Mouse (Mus musculus) hematopoietic stem cell, adult 5-6 weeks (primary cell): ENCODE results near the gene Foxp2. TPM values are rescaled to one million over a fixed set of nuclear protein-coding genes. Genes with fewer than 3 reads are reported as not detected.

ENCODE experiments used
- ATAC-seq, 2 experiments: fragments of 125-278 bp in 1 of 2; replicated peaks in 1 of 2; 2 replicates each; pipeline ENCODE4 v1.8.0; 2016 to 2017; ENCODE audit warnings: inconsistent platforms in 2 of 2, mild to moderate bottlenecking in 2 of 2, moderate number of reproducible peaks in 2 of 2, low read depth in 1 of 2, moderate TSS enrichment in 1 of 2; ENCODE audit not compliant: low FRiP score in 2 of 2, poor library complexity in 2 of 2, severe bottlenecking in 2 of 2, insufficient read depth in 1 of 2, low TSS enrichment in 1 of 2
- total RNA-seq: library from RNA; stranded (forward); fragments of 172-1452, 232-1000 nt; gene quantifications from 2 replicates; pipeline ENCODE4 v1.2.3, GENCODE M21; 2017

The Foxp2 gene
- total RNA-seq, 1 experiment from 2014 or later: not detected

DNA sequence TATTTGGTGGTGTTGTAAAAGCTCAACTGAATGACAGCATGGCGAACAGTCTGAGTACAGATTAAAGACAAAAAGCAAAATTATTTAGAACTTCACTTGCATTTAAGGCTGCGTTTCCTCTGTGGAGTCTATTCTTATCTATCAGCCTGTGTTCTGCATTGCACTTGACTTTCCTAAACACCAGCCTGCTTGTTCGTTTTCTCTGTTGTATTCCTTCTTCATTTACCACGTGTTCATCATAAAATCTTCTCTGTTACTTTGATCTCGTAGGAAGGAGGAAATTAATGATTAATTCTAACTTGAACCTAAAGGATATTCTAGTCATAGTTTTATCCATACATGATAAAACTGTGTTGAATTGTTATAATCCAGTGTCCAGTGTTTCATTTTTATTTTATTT, 392.9 kb downstream of the Foxp2 start:
- no peak for ATAC-seq

DNA sequence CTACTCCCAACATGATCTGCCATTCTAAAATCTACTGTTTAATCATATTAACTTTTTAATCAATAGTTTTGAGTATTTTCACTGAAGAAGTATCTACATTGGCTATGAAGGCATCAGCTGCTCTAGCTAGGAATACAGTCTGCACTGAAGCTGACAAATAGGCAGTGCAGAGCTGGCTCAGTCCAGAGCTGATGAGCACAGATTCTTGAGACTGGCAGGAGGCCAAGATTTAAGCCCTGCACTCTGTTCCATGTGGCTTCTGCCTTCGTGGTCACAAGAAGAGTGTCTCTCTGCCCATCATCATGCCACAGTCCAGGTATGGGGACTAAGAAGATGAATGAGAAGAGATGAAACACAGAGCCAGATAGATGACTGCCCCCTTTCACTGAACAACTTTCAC, 398.1 kb downstream of the Foxp2 start:
- ATAC-seq: no peak

DNA sequence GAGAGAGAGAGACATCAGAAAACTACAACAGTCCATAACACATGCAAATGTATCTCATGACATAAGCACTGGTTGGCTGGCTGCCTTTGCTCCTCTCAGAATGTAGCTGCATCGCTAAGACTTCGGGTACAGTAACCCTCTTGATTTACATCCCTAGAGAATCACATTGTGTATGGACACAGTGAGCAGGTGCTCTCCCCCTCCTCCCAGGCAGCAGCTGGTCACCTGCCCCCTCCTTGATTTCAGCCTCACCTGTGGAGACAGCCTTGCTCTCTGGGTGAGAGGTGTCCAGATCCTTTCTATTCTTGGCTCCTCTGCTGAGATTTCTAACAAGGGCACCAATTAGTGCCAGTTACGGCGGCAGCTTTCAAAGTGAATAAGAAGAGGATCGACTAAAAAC, 409.5 kb downstream of the Foxp2 start:
- ATAC-seq: no peak

DNA sequence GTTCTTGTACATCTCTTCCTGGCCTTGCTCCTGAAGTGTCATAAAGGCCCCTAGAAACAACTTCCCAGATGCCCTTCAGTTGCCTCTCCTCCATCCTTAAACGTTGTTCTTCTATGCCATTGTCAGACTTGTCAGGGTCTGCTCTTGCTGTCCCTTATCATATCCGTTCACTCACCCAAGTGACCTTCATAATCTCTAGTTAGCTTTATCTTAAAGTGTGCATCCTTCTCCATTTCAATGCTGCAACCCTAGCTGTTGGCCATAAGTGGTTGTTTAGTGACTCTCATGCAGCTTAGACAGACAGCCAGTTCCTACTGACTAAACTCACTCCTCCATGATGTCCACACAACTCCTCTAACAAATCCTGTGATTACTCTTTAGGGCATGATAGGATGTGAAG, 415.8 kb downstream of the Foxp2 start:
- ATAC-seq: no peak

DNA sequence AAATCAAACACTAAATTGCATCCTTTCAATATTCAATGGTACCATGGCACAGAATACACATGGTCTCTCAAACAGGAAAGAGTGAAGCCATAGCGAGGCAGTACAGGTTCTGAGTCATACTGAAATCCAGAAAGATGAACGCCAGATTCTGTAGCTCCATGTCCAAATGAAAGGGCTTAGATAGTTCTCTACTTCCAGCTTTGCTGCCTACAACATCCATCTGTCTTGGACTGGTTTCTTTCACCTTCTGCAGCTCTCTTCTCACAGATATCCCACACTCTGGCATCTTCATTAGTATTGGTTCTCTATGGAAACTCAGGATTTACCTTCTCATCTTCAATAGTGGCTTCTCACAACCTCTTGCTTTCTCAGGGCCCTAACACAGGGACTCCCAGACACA, 417.2 kb downstream of the Foxp2 start:
- ATAC-seq: no peak

DNA sequence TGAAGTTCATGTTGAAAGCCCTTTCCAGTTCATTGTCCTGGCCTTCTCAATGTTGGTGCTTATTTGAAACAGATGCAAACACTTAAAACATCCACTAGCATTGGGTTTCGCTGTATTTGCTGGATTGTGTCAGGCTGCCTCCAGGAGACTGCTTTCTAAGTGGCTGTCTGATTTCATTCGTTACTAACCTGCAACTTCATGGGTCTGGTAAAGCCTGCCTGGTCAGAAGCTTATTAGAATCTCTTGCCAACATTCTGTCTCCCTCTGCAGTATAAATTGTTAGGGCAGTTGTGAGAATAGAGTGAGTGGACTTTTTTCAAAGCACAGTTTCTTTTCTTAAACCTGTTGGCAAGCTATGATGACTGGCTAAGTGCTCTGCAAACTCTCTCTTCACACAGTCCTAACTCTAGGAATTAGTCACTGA, 420.4 kb downstream of the Foxp2 start:
- ATAC-seq: no peak

DNA sequence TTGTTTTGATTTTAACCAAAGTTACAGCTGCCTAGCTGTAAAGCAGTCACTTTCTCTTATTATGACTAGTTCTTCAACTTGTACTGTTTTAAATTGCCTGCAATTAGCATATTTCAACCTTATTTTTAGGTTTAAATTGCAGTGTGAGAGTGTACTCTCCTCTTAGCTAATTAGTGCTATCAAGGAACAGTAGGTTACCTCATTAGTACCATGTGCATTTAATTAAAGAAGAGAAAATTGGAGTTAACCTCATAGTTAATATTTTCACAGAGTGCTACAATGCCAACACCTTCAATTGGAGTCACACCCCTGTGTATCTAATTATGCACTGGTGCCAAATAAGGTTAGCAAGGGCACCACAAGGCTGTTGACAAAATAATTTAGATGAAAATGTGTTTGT, 421.9 kb downstream of the Foxp2 start:
- no peak for ATAC-seq

DNA sequence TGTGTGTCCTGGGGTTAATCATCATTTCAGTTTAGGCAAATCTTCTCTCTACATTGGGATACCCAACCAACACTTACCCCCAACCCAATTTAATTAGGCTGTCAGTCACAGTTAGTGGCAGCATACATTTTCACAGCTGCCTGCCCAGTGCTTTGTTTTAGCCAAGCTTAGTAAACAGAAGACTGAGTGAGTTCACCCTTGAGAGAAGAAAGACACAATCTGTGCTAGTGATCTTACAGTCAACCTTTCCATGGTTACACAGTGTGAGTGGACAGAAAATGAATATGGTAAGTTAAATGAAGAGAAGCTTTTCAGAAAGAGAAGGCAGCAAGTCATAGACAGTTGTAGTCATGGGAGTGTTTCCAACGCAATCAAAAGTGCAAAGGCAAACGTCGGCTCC, 446.6 kb downstream of the Foxp2 start:
- no peak for ATAC-seq

DNA sequence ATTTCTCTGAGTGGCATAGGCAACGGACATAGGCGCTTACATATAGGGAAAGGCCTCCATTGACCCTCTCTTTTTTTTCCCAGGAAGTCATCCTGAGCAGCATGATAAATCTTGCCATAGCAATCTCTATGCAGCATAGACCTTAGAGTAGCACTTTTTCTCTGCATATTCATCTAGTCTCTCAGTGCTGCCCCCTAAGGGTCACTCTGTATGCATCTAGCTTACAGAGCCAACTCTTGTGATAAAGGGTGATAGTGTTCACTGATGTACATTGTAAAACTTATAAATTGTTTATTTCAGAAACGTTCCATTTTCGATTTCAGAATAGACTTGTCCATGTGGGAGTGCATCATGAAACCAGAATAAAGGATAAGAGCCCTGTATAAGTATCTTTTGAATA, 454.7 kb downstream of the Foxp2 start:
- ATAC-seq: no peak

DNA sequence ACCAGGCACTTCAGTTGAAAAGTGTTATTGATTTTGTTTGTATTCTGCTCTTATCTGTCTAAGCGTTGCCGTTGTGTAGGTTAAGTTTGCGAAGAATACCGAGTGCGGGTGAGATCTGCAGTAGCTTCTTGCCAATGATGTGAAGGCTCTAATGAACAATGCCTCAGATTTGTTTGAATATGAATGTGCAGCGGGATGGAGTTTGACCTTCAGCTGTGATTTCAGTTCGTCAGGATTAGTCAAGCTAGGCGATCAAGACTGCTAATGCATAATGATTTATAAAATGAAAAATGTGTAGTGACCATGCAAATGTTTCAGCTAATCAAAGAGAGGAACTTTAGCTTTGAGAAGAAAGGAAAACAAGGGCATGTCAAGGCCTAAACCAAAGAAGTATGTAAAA, 469.1 kb downstream of the Foxp2 start:
- no peak for ATAC-seq

DNA sequence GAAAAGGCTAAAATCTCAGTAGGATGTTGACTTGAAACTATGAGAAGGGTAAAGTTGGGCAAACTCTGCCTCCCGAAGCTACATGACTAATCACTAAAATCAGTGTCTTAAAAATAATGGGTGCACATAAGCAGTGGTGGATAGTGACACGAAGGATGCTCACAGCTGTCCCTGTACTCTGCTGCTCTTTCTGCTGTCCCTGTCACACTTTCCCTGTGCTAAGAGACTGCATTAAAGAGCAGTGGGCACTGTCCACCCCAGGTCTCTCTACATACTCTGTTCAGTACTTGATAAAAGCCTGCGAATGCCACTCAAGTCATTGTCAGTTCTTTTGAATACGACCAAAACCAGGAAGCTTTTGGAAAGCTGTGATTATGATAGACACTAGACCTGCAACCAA, 469.7 kb downstream of the Foxp2 start:
- ATAC-seq: no peak

DNA sequence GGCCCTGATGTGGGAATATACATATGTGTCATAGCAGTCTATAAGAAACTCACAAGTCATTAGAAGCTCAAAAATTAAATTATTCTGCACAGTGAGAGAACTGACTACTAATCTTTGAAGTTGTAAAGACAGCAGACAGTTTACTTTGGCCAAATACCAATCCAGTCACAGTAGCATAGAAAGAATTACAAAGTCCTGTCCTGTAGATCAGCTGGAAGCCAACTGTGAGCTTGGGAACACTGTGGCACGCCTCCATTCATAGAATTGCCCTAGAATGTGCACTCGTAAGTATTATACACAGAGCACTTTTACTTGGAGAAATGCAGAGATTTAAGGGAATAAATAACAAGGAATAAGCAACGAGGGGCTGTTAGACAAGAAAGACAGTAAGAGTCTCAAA, 472.5 kb downstream of the Foxp2 start:
- no peak for ATAC-seq

DNA sequence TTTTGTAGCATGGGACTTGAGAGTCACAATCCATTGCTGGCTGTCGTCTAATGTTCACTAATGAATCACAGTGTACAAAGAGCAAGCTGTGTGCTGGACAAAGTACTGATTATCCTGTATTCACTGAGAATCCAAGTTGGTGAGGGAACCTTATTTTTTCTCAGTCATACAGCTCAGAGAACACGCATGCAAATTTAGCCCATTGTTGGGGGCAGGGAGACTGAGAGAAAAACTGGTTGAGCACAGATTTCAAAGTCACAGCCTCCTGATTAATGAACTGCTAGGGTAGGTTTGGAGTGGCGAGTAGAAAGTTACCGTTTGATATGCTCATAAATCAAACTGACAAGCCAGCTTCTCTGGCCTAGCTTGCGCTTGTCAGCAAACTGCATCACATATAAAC, 477.1 kb downstream of the Foxp2 start:
- no peak for ATAC-seq

DNA sequence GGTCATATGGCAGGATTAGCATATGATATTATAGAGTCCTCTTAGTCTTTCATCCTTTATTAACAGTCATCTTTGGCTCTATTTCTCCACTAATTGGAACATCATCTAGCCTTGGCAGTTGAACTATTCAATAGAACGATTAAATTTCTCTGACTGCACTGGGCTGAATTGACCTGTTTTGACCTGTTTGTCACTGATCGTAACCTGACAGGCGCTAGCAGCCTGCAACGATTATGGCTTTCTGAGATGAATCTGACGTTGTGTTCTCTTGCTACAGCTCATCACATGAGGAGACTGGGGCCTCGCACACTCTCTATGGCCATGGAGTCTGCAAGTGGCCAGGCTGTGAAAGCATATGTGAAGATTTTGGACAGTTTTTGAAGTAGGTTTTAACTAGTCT, 495.3 kb downstream of the Foxp2 start:
- ATAC-seq: no peak

DNA sequence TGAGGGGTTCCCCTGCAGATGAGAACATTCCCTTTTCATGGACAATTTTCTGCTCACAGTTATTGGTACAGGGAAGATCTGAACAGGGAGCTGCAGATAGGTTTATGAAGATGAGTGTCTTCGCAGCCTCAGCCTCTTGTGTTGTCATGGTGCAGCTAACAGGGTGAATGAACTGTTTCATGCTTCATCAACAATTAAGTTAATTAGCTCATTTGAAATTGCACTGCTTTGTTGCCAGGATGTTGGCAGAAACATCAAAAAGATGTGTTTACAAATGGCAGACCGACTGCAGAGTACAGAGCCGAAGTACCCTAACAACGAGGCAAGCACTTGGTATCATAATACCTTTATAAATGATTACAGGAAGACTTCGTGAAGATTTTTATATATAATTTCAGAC, 496.3 kb downstream of the Foxp2 start:
- ATAC-seq: no peak

DNA sequence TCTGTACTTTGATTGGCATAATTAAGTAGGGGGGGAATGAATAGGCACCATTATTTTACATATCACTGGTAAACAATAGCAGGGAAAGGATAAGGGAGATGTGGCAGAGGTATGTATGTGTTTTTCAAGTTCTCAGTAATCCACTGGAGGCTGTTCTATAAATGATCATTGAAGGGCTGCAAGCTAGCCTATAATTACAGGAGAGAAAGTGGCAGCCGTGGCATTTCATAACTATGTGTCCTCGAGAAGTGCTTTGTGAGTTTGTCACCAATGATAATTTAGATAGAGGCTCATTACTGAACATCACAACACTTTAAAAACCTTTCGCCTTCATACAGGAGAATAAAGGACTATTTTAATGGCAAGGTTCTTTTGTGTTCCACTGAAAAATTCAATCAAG, 500.0 kb downstream of the Foxp2 start:
- ATAC-seq: no peak

DNA sequence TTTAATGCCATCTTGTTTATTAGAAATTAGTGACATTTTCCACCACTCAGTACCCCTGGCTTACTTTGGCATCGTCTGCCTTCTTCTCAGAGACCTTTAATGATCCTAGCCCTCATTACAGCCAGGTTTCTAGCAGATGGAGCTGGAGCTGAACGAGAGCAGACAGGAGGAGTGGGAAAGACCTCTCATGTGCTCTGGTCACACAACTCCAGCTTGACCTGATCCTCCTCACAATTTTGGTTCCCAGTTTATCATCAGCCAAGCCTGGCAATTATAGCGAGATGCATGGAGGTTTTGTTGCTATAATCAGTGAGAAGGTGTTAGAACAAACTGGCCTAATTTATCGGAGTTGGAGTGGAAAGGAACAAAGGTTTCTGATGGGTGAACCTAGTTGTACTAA, 500.9 kb downstream of the Foxp2 start:
- no peak for ATAC-seq

DNA sequence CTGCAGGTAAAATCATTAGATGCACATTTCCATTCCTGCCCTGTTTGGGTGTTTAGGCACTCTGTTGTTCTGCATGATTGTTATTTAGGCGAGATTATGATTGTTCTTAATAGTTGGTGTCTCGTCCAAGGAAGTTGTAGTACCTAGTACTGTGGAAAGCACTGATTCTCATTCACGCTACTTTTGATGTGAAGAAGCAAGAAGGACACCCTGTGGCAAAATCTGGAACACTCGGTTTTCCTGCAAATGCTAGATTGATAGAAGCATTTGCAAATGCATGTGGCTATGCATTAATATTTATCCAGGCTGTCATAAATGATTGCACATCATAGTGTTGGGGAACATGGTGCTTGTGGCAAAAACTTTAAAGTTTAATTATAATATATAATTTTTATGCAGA, 514.0 kb downstream of the Foxp2 start:
- ATAC-seq: no peak

DNA sequence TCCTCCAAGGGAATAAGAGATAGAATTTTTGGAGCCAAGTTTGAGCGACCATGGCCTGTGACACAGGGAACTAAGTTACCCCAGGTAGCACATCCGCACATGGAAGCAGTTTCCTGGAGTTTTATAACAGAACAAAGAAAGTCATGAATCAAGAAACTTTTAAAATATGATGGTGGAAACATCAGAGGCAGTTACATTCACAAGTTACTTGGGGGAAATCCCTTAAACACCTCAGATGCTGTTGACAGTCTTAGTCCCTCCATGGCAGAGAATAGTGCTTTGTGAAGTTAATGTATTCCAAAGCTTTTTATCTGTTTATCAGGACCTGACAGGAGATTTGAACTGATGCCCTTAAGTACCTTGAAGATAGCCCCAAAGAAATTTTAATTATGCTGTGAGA, 558.6 kb downstream of the Foxp2 start:
- ATAC-seq: no peak

DNA sequence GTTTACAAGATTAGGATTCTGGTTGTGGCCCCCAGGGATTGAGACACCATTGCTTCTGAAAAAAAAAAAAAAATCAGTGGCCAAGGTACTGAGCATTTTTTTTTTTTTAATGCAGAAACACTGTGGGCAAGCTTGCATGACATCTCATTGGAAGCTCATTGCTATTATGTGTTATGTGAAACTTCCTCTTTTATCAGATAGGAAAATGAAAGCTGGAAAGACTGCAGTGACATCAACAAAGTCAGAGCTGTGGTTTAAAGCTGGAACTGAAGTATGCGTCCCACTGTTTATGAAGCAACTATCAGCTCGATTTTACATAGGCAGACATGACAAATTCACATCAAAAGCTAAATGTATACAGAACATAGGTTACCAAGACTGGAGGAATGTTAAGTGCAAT, 562.2 kb downstream of the Foxp2 start:
- peak; percentile 97 to 99 for ATAC-seq
